9 mouse cellular contexts compared by ENCODE assay signal in genomic region chr7:79799048-79799447, GRCm38 (mm10). TPM values are rescaled to one million over a fixed set of nuclear protein-coding genes. Genes with fewer than 3 reads are reported as not detected.
DNase-seq lines count a peak whose midpoint lies in the region; ATAC-seq and TF ChIP-seq lines count a peak whose summit lies in the region.
"Had no signal": no experiment of that assay in that cellular context is flagged by ENCODE, and none has a peak within 500 bp of the region (broad histone marks: within the 10 kb centered on the region; RNA-seq: fewer than 3 reads in every experiment).

No protein-coding gene starts in this region.

- WGBS in cerebellum, adult 2 months, result 4% methylated on average over 8 of the region's 8 CpGs
- 2% methylated on average over 8 of the region's 8 CpGs for WGBS in liver, adult 2 months

- no peak overlapping the region for H3K9ac ChIP-seq in liver, adult 2 months (ENCODE audit: low read depth, low read length)

- no peaks in the 10 kb centered on the region for H3K79me2 ChIP-seq in liver, adult 2 months (ENCODE audit: control insufficient read depth, insufficient read depth, low read length)

- DNase-seq in 3134 (ENCODE audit: extremely low read depth, insufficient read length, low spot score) (peak; percentile 40), G1E (ENCODE audit: low spot score) (peak; percentile 37)
- peak; percentile 49 to 71 for DNase-seq in cerebellum, adult 2 months
- DNase-seq in frontal cortex, postnatal 36 days (ENCODE audit: low spot score in 2 of 2), result peak; percentile 82 to 89
- peak; percentile 88 for DNase-seq in kidney, adult 9 months
- DNase-seq in liver, adult 2 months (ENCODE audit: extremely low read depth, low read depth, low spot score), result peak; percentile 49
- DNase-seq in retina, postnatal 1 day, result peak; percentile 84
- peak; percentile 49 for DNase-seq in urinary bladder, adult 2 months (ENCODE audit: low spot score)

- no peak overlapping the region for H3K4me3 ChIP-seq in G1E (ENCODE audit: low read depth, low read length)
- no peak overlapping the region for H3K4me3 ChIP-seq in cerebellum, adult 2 months (replicated peaks; ENCODE audit: insufficient read depth, low read depth, low read length)
- H3K4me3 ChIP-seq in liver, adult 2 months (ENCODE audit: insufficient read depth, low read depth, low read length), result no peak overlapping the region

- TF ChIP-seq CTCF in G1E (IDR thresholded peaks at IDR 0.05; ENCODE audit: low read depth, low read length), result 0 out of 2 replicates have a peak, but pooled peaks have one; percentile 34
- peak; percentile 66 for TF ChIP-seq CTCF in cerebellum, adult 2 months (IDR thresholded peaks at IDR 0.05; ENCODE audit: borderline replicate concordance, insufficient read depth, low read depth, low read length)
- TF ChIP-seq CTCF in liver, adult 2 months (IDR thresholded peaks at IDR 0.05; ENCODE audit: low read depth, low read length), result peak; percentile 80

- H3K9me3 ChIP-seq in G1E (replicated peaks), result no peaks in the 10 kb centered on the region

- H3K27me3 ChIP-seq in G1E (ENCODE audit: insufficient read depth, low read length), result peaks cover 33% of the 10 kb centered on the region; the same call in 1 of the 2 replicates
- H3K27me3 ChIP-seq in cerebellum, adult 2 months (ENCODE audit: control insufficient read depth, insufficient read depth, low read length), result no peaks in the 10 kb centered on the region
- no peaks in the 10 kb centered on the region for H3K27me3 ChIP-seq in liver, adult 2 months (ENCODE audit: control insufficient read depth, insufficient read depth, low read length)

- no peaks in the 10 kb centered on the region for H3K36me3 ChIP-seq in G1E (replicated peaks)
- H3K36me3 ChIP-seq in liver, adult 2 months (ENCODE audit: control insufficient read depth, insufficient read depth, low read length), result no peaks in the 10 kb centered on the region

- ATAC-seq in G1E (ENCODE audit: extremely low read depth, insufficient number of reproducible peaks, low FRiP score, poor library complexity, severe bottlenecking), result no peak

- TF ChIP-seq POLR2A in cerebellum, adult 2 months (IDR thresholded peaks at IDR 0.05; ENCODE audit: borderline replicate concordance, insufficient read depth, low read length), result no peak
- no peak for TF ChIP-seq POLR2A in liver, adult 2 months (IDR thresholded peaks at IDR 0.05; ENCODE audit: extremely low read depth, insufficient read depth, low read length)

- no peak overlapping the region for H3K27ac ChIP-seq in cerebellum, adult 2 months (ENCODE audit: insufficient read depth, low read length)
- H3K27ac ChIP-seq in liver, adult 2 months (replicated peaks; ENCODE audit: insufficient read depth, low read depth, low read length), result no peak overlapping the region

- H3K4me1 ChIP-seq in G1E (ENCODE audit: insufficient read depth, low read depth, low read length), result no peaks in the 10 kb centered on the region
- no peaks in the 10 kb centered on the region for H3K4me1 ChIP-seq in cerebellum, adult 2 months (ENCODE audit: control insufficient read depth, insufficient read depth, low read length)
- H3K4me1 ChIP-seq in liver, adult 2 months (ENCODE audit: control insufficient read depth, insufficient read depth, low read length), result peaks cover 2% of the 10 kb centered on the region; the same call in 1 of the 2 replicates

RNA-seq across cellular contexts. Expression of gene Mesp1, which starts 5.5 kb away (rescaled TPM):
- total RNA-seq in G1E (2014; fragmentation: Nextera tagmentation), result not detected in 2 replicates
- total RNA-seq in G1E (2017), result not detected in 2 replicates
- not detected in 2 replicates for polyA plus RNA-seq in G1E (2012)
- polyA plus RNA-seq in cerebellum, adult 2 months (2012; rRNA removed), result not detected in 2 replicates
- total RNA-seq in liver, adult 2 months (2014; rRNA removed), result 0.18 and 0.20 TPM in 2 replicates
- not detected in 2 replicates for polyA plus RNA-seq in liver, adult 2 months (2012; rRNA removed)
- 0.08 TPM in 1 of 2 replicates, not detected in the other for polyA plus RNA-seq in urinary bladder, adult 2 months (2012; rRNA removed)
- polyA plus RNA-seq: stomach, embryonic 14.5 days had no signal

RNA-seq across cellular contexts. Expression of gene Mesp2, which starts 11.5 kb away (rescaled TPM):
- total RNA-seq in G1E (2014; fragmentation: Nextera tagmentation) (not detected in 2 replicates), G1E (2017) (0.17 TPM in 1 of 2 replicates, not detected in the other)
- polyA plus RNA-seq in G1E (2012), result not detected in 2 replicates
- 0.15 and 0.17 TPM in 2 replicates for polyA plus RNA-seq in cerebellum, adult 2 months (2012; rRNA removed)
- total RNA-seq in liver, adult 2 months (2014; rRNA removed), result 0.07 and 0.09 TPM in 2 replicates
- polyA plus RNA-seq in liver, adult 2 months (2012; rRNA removed), result 0.23 and 0.24 TPM in 2 replicates
- 0.03 and 0.10 TPM in 2 replicates for polyA plus RNA-seq in urinary bladder, adult 2 months (2012; rRNA removed)

RNA-seq across cellular contexts. Expression of gene Wdr93, which starts 56.1 kb away (rescaled TPM):
- total RNA-seq in G1E (2014; fragmentation: Nextera tagmentation), result 1.0 and 2.1 TPM in 2 replicates
- total RNA-seq in G1E (2017), result 0.41 and 0.55 TPM in 2 replicates
- 0.17 TPM in 1 of 2 replicates, not detected in the other for polyA plus RNA-seq in G1E (2012)
- 0.23 and 0.27 TPM in 2 replicates for polyA plus RNA-seq in cerebellum, adult 2 months (2012; rRNA removed)
- total RNA-seq in liver, adult 2 months (2014; rRNA removed), result 0.74 and 0.81 TPM in 2 replicates
- polyA plus RNA-seq in liver, adult 2 months (2012; rRNA removed), result 0.10 and 0.21 TPM in 2 replicates
- polyA plus RNA-seq in urinary bladder, adult 2 months (2012; rRNA removed), result 0.15 and 0.29 TPM in 2 replicates

RNA-seq across cellular contexts. Expression of gene Pex11a, which starts 56.1 kb away (rescaled TPM):
- total RNA-seq in G1E (2014; fragmentation: Nextera tagmentation), result 6.5 and 7.5 TPM in 2 replicates
- total RNA-seq in G1E (2017), result 2.7 and 2.8 TPM in 2 replicates
- 2.9 TPM in 2 replicates for polyA plus RNA-seq in G1E (2012)
- 9.1 and 10.5 TPM in 2 replicates for polyA plus RNA-seq in cerebellum, adult 2 months (2012; rRNA removed)
- 17.2 and 18.1 TPM in 2 replicates for total RNA-seq in liver, adult 2 months (2014; rRNA removed)
- polyA plus RNA-seq in liver, adult 2 months (2012; rRNA removed), result 40.3 and 43.8 TPM in 2 replicates
- 7.1 and 7.9 TPM in 2 replicates for polyA plus RNA-seq in urinary bladder, adult 2 months (2012; rRNA removed)

Comparison
In these comparisons a context has a peak if more than half of its experiments do, and no peak if none do; other contexts are left out.
1. DNase-seq: peak in every context shown above with its lines; median percentile 88 in kidney, adult 9 months; 86 in frontal cortex, postnatal 36 days; 84 in retina, postnatal 1 day; 60 in cerebellum, adult 2 months; 49 in liver, adult 2 months; 49 in urinary bladder, adult 2 months; 40 in 3134; 37 in G1E.